Mouse (Mus musculus) midbrain, embryonic 10.5 days (tissue): ENCODE data around the gene Arv1. TPM values are rescaled to one million over a fixed set of nuclear protein-coding genes. Genes with fewer than 3 reads are reported as not detected.

Experiments
- DNase-seq: peaks from one replicate; pipeline ENCODE4 v3.0.0-alpha.2; 2017; ENCODE audit warnings: low spot score
- H3K27ac ChIP-seq: fragments of 300-500 bp; sonication (generic); replicated peaks from 2 replicates; pipeline ENCODE4 v1.5.1; 2016; ENCODE audit warnings: mild to moderate bottlenecking
- H3K27me3 ChIP-seq: fragments of 300-500 bp; sonication (generic); 2 replicates; pipeline ENCODE4 v1.6.1; 2016; ENCODE audit warnings: low read depth, mild to moderate bottlenecking; ENCODE audit not compliant: poor library complexity, severe bottlenecking
- H3K36me3 ChIP-seq: fragments of 300-500 bp; sonication (generic); 2 replicates; pipeline ENCODE4 v1.6.1; 2016; ENCODE audit warnings: mild to moderate bottlenecking, moderate library complexity
- H3K4me1 ChIP-seq: fragments of 300-500 bp; sonication (generic); 2 replicates; pipeline ENCODE4 v1.6.1; 2016
- H3K4me3 ChIP-seq: fragments of 300-500 bp; sonication (generic); 2 replicates; pipeline ENCODE4 v1.5.1; 2016; ENCODE audit warnings: mild to moderate bottlenecking, moderate library complexity
- H3K9me3 ChIP-seq: fragments of 300-500 bp; sonication (generic); replicated peaks from 2 replicates; pipeline ENCODE4 v1.6.1; 2016; ENCODE audit warnings: mild to moderate bottlenecking
- WGBS: fragments of 180-500 bp; shearing (Covaris S2); methylation state at CpG from one replicate; pipeline ENCODE4 v1.1.7; 2016; 5-methylcytosine and 5-hydroxymethylcytosine counted together
- polyA plus RNA-seq: library from polyadenylated mRNA; unstranded; fragments of >200 nt; fragmentation: Nextera tagmentation; extraction: Ambion mirVana; gene quantifications from 2 replicates; pipeline ENCODE4 v1.2.1, GENCODE M21; 2016

Arv1 gene
- polyA plus RNA-seq, 1 experiment from 2014 or later = 35.4 TPM

DNA sequence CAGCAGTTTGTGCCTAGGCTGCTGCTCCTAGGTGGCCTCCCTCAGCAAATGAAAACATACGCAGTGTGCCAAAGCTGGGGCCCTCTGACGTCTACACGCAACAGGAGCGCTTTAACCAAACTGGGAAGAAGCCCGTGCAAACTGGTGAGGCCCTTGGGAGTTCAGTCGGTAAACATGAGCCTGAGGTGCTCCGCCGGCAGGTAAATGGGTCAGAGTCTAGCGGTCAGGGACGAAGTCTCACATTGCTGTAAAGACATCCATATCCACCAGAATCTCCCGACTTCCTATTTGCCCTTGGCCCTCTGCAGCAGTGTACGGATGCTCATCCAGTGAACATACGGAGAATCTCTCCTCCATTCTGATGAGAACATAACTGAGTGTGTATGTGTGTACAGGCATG, 24.7 kb downstream of the Arv1 start:
- Histone ChIP-seq H3K36me3 (peaks cover under 1% of the 10 kb centered on the region; the same call in 1 of the 2 replicates), H3K4me1 (peaks cover 17% of the 10 kb centered on the region), H3K27me3 (peaks cover 30% of the 10 kb centered on the region), H3K27ac (no peak overlapping the region), H3K9me3 (no peaks in the 10 kb centered on the region), H3K4me3 (no peak overlapping the region)
- no peak for DNase-seq
- 75% methylated on average over 13 of the region's 13 CpGs for WGBS

DNA sequence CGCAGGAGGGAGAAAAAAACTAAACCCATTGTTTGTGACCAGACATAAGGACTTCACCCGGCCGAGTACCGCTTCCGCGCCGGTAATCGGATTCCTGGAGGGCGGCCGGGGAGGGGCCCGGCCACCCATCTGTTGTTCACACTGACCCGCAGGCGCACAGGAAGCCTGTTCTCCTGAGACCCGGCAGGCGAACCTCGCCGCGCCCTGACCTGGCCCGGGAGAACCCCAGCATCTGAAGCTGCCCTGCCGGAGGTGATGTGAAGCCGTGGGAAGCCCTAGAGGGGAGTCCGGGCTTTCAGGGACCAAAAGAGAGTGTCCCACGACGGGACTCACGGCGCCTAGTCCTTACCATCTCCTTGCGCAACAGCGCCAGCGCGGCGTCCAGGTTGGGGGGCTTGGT, 29.3 kb downstream of the Arv1 start:
- H3K36me3 ChIP-seq = no peaks in the 10 kb centered on the region
- DNase-seq = peak; percentile 39
- H3K27ac ChIP-seq = no peak overlapping the region; the same call in 1 of the 2 replicates
- peak overlapping the region; percentile 65 for H3K4me3 ChIP-seq
- no peaks in the 10 kb centered on the region for H3K9me3 ChIP-seq
- peaks cover 72% of the 10 kb centered on the region for H3K27me3 ChIP-seq
- WGBS = under 1% methylated on average over 31 of the region's 31 CpGs
- H3K4me1 ChIP-seq = peaks cover 32% of the 10 kb centered on the region

GRCm38 (mm10) chr8:124751709-124752173, 29.8 kb downstream of the Arv1 start, which contains the start of gene Fam89a:
TSS of gene Fam89a (minus strand) at chr8:124751832.
- Histone ChIP-seq H3K4me3 (peak within 1 kb of the TSS; percentile 65), H3K27me3 (peaks cover 73% of the 10 kb centered on the region), H3K36me3 (no peaks in the 10 kb centered on the region), H3K9me3 (no peaks in the 10 kb centered on the region), H3K4me1 (peaks cover 33% of the 10 kb centered on the region), H3K27ac (no peak within 1 kb of the TSS; the same call in 1 of the 2 replicates)
- 0% methylated on average over 40 of the region's 41 CpGs for WGBS
- DNase-seq = peak; percentile 69

GRCm38 (mm10) chr8:124752325-124752862, 30.5 kb downstream of the Arv1 start:
- Histone ChIP-seq H3K9me3 (no peaks in the 10 kb centered on the region), H3K4me3 (peak overlapping the region; percentile 65), H3K27ac (no peak overlapping the region), H3K4me1 (peaks cover 38% of the 10 kb centered on the region), H3K36me3 (no peaks in the 10 kb centered on the region), H3K27me3 (peaks cover 73% of the 10 kb centered on the region)
- no peak for DNase-seq
- WGBS = 28% methylated on average over 21 of the region's 21 CpGs

DNA sequence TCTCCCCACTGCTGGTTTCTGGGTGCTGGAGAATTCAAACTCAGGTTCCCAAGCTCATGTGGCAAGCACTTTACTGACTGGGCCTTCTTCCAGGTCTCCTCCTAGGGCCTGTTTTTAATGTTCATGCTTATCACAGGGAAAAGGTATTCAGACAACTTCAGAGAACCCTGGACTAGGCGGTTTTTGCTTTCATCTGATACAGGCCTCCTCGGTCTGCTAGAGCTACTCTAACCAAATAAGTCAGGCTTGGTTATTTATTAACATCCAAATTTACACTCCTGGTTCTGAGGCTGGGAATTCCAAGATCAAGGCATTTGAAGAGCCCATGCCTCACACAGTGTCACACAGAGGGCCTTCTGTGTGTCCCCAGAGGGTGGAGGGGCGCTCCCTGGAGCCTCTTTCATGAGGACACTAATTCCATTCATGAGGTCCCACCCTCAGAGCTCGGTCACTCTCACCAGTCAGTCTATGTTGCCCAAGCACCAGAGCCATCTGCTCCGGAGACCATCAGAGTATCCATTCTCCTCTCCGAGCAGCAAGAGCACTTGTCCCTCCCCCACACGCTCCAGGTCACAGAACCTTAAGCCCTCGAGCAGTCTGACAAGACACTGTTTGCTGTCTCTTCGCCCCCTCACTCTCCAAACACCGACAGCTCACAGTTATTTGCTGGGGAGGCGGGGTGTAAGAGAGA, 32.3 kb downstream of the Arv1 start:
- Histone ChIP-seq H3K27me3 (peaks cover 67% of the 10 kb centered on the region), H3K9me3 (no peaks in the 10 kb centered on the region), H3K4me3 (no peak overlapping the region), H3K27ac (no peak overlapping the region), H3K4me1 (peaks cover 38% of the 10 kb centered on the region), H3K36me3 (no peaks in the 10 kb centered on the region)
- DNase-seq = peak; percentile 30
- 18% methylated on average over 11 of the region's 11 CpGs for WGBS

GRCm38 (mm10) chr8:124754792-124755190, 32.9 kb downstream of the Arv1 start:
- Histone ChIP-seq H3K36me3 (no peaks in the 10 kb centered on the region), H3K27ac (no peak overlapping the region), H3K4me1 (peaks cover 38% of the 10 kb centered on the region), H3K27me3 (peaks cover 62% of the 10 kb centered on the region), H3K9me3 (no peaks in the 10 kb centered on the region), H3K4me3 (no peak overlapping the region)
- WGBS = 48% methylated on average over 4 of the region's 4 CpGs
- DNase-seq = no peak

DNA sequence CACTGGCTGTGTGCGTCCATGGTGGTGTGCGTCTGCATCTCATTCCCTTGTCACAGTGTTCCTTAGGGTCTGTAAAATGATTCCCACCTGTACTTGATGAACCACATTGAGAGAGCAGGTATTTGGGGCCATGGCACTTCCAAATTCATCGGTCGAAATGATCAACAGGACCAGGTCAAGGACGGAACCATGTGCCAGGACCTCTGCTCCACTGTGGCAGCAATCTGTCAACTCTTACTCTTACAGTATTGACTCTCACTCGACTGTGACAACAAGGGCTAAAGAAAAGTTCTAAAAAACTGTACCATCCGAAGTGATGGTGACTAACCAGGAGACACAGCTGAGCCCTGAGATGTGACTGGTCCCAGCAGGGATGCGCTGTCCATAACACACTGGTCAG, 33.5 kb downstream of the Arv1 start:
- WGBS = 81% methylated on average over 8 of the region's 8 CpGs
- Histone ChIP-seq H3K4me3 (no peak overlapping the region), H3K27ac (no peak overlapping the region), H3K27me3 (peaks cover 55% of the 10 kb centered on the region), H3K9me3 (no peaks in the 10 kb centered on the region), H3K36me3 (no peaks in the 10 kb centered on the region), H3K4me1 (peaks cover 38% of the 10 kb centered on the region)
- DNase-seq = no peak

GRCm38 (mm10) chr8:124756153-124756552, 34.2 kb downstream of the Arv1 start:
- Histone ChIP-seq H3K4me1 (peaks cover 31% of the 10 kb centered on the region), H3K27ac (no peak overlapping the region), H3K9me3 (no peaks in the 10 kb centered on the region), H3K36me3 (no peaks in the 10 kb centered on the region), H3K27me3 (peaks cover 48% of the 10 kb centered on the region), H3K4me3 (no peak overlapping the region)
- WGBS = 60% methylated on average over 2 of the region's 2 CpGs
- DNase-seq = no peak

DNA sequence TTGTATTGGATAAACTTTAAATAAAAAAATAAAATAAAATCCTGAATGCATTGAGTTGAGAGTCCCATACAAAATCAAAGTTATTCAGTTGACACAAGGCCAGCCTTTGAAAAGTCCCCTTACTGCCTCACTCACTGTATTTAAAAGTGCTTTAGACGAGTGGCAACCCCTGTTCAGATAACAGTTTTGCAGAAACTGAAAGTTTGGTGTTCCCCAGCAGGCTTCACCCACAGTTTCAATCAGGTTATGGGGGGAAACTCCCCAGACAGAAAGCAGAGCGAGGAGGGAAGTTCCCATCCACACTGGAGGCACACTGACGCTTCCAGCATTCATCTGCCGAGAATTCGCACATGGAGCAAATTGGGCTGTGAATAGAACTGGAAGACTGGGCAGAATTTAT, 34.7 kb downstream of the Arv1 start:
- H3K27ac ChIP-seq = no peak overlapping the region
- peaks cover 27% of the 10 kb centered on the region for H3K4me1 ChIP-seq
- DNase-seq = no peak
- no peaks in the 10 kb centered on the region for H3K36me3 ChIP-seq
- no peak overlapping the region for H3K4me3 ChIP-seq
- H3K27me3 ChIP-seq = peaks cover 44% of the 10 kb centered on the region
- H3K9me3 ChIP-seq = no peaks in the 10 kb centered on the region
- 70% methylated on average over 5 of the region's 5 CpGs for WGBS

DNA sequence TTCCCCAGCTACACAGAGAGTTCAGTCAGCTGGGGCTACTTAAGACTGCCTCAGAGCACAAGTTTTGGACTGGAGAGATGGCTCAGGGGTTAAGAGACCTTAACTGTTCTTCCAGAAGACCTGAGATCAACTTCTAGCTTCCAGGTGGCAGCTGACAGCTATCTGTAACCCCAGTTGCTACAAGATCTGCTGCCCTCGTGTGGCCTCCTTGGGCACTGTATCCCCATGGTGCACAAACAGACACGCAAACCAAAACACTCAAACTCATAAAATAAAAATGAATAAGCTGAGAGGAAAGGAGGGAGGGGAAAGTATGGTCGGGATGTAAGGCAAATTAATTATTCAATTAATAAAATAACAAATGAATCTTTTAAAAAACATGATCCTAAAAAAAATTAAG, 36.6 kb downstream of the Arv1 start:
- no peak overlapping the region for H3K4me3 ChIP-seq
- WGBS = 31% methylated on average over 3 of the region's 3 CpGs
- no peaks in the 10 kb centered on the region for H3K9me3 ChIP-seq
- DNase-seq = no peak
- peaks cover 19% of the 10 kb centered on the region for H3K4me1 ChIP-seq
- H3K27ac ChIP-seq = no peak overlapping the region
- no peaks in the 10 kb centered on the region for H3K36me3 ChIP-seq
- H3K27me3 ChIP-seq = peaks cover 24% of the 10 kb centered on the region

DNA sequence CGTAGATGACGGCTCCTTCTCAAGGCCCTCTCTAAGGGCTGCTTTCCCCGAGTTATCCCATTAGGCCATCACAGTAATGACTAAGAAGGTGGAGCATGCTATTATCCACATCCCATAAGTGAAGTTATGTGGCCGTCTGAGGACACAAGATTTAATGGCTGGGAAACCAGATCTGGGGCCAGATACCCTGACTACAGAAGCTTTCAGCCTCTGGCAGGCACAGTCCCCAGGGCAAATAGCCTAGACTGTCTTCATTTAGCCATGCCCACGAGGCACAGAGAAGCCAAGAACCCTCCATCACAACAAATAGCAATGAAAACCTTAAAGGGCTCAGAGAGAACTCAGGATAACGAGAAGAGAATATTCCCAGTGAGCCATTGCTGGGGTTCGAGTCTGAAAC, 41.1 kb downstream of the Arv1 start:
- WGBS = 76% methylated on average over 7 of the region's 7 CpGs
- no peaks in the 10 kb centered on the region for H3K9me3 ChIP-seq
- DNase-seq = no peak
- no peaks in the 10 kb centered on the region for H3K36me3 ChIP-seq
- H3K4me1 ChIP-seq = no peaks in the 10 kb centered on the region
- H3K4me3 ChIP-seq = no peak overlapping the region
- H3K27me3 ChIP-seq = no peaks in the 10 kb centered on the region
- no peak overlapping the region for H3K27ac ChIP-seq

DNA sequence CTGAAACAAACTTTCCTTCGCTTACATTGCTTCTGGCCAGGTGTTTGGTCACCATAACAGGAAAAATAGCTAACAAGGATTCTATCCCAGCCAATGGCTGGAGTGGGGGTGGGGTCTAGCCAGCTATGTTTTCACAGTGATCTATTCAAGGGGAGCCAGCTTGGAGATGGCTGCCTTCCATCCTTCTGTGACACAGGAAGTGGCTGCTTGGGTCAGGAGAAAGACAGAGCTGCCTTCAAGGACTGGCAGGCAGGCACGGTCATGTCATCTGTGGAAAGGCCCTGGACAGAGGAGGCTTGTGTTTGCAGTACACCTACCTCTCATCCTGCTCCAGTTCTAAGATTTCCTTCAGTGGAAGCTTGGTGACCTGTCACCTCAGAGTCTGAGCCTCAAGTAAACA, 50.5 kb downstream of the Arv1 start:
- 73% methylated on average over 2 of the region's 2 CpGs for WGBS
- no peak overlapping the region for H3K4me3 ChIP-seq
- no peak for DNase-seq

GRCm38 (mm10) chr8:124775695-124776094, 53.8 kb downstream of the Arv1 start:
- Histone ChIP-seq H3K27ac (no peak overlapping the region), H3K4me1 (peaks cover 8% of the 10 kb centered on the region; the same call in 1 of the 2 replicates), H3K4me3 (peak overlapping the region; percentile 22; the same call in 1 of the 2 replicates), H3K27me3 (peaks cover 34% of the 10 kb centered on the region), H3K36me3 (no peaks in the 10 kb centered on the region), H3K9me3 (no peaks in the 10 kb centered on the region)
- 16% methylated on average over 16 of the region's 16 CpGs for WGBS
- peak; percentile 76 for DNase-seq

More for the DNA sequence above, 50.5 kb downstream of the Arv1 start:
- Histone ChIP-seq H3K9me3 (no peaks in the 10 kb centered on the region; the same call in 1 of the 2 replicates), H3K27ac (no peak overlapping the region), H3K27me3 (peaks cover 28% of the 10 kb centered on the region), H3K36me3 (no peaks in the 10 kb centered on the region), H3K4me1 (0 out of 2 replicates have a peak, but pooled peaks cover 3% of the 10 kb centered on the region)
